Mouse (Mus musculus) intestine, postnatal 0 days (tissue): ENCODE results near the gene Sebox. TPM values are rescaled to one million over a fixed set of nuclear protein-coding genes. Genes with fewer than 3 reads are reported as not detected.

Experiments used
- ATAC-seq: fragments of 200-750 bp; cut with Nextera tagmentation; 2 replicates; pipeline ENCODE4 v1.8.0; 2017; ENCODE audit warnings: mild to moderate bottlenecking, moderate TSS enrichment, moderate library complexity
- H3K27ac ChIP-seq: fragments of 300-500 bp; sonication (generic); 2 replicates; pipeline ENCODE4 v1.5.1; 2014; ENCODE audit warnings: mild to moderate bottlenecking, low read depth, low read length, moderate library complexity
- H3K27me3 ChIP-seq: fragments of 300-500 bp; sonication (generic); replicated peaks from 2 replicates; pipeline ENCODE4 v1.6.1; 2014; ENCODE audit warnings: low read length, mixed read lengths; ENCODE audit not compliant: control insufficient read depth, insufficient read depth
- H3K36me3 ChIP-seq: fragments of 300-500 bp; sonication (generic); 2 replicates; pipeline ENCODE4 v1.6.1; 2014; ENCODE audit warnings: mild to moderate bottlenecking, moderate library complexity; ENCODE audit not compliant: control insufficient read depth, insufficient read depth
- H3K4me1 ChIP-seq: fragments of 300-500 bp; sonication (generic); replicated peaks from 2 replicates; pipeline ENCODE4 v1.6.1; 2014; ENCODE audit warnings: antibody characterized with exemption, low read length, mixed read lengths; ENCODE audit not compliant: control insufficient read depth, insufficient read depth
- H3K4me2 ChIP-seq: fragments of 300-500 bp; sonication (generic); replicated peaks from 2 replicates; pipeline ENCODE4 v1.6.1; 2014; ENCODE audit warnings: low read depth, mild to moderate bottlenecking, moderate library complexity
- H3K4me3 ChIP-seq: fragments of 300-500 bp; sonication (generic); 2 replicates; pipeline ENCODE4 v1.5.1; 2014; ENCODE audit warnings: low read depth, low read length
- H3K9ac ChIP-seq: fragments of 300-500 bp; sonication (generic); 2 replicates; pipeline ENCODE4 v1.6.1; 2014; ENCODE audit warnings: mild to moderate bottlenecking, low read depth, low read length
- H3K9me3 ChIP-seq: fragments of 300-500 bp; sonication (generic); 2 replicates; pipeline ENCODE4 v1.6.1; 2016; ENCODE audit warnings: mixed run types; ENCODE audit not compliant: control insufficient read depth
- CTCF ChIP-seq: sonication (generic); IDR thresholded peaks from 2 replicates; pipeline ENCODE4 v1.5.1; 2016; ENCODE audit warnings: low read depth, mild to moderate bottlenecking, control low read depth, antibody characterized with exemption, moderate library complexity
- WGBS: fragments of 180-500 bp; shearing (Covaris S2); extraction: QIAGEN DNeasy Blood & Tissue Kit; methylation state at CpG from one replicate; pipeline ENCODE4 v1.1.7; 2014; 5-methylcytosine and 5-hydroxymethylcytosine counted together
- polyA plus RNA-seq: library from polyadenylated mRNA; unstranded; fragments of >200 nt; fragmentation: Nextera tagmentation; extraction: Ambion mirVana; gene quantifications from 2 replicates; pipeline ENCODE4 v1.2.1, GENCODE M21; 2015

Gene Sebox
- polyA plus RNA-seq, 1 experiment from 2014 or later: not detected

DNA sequence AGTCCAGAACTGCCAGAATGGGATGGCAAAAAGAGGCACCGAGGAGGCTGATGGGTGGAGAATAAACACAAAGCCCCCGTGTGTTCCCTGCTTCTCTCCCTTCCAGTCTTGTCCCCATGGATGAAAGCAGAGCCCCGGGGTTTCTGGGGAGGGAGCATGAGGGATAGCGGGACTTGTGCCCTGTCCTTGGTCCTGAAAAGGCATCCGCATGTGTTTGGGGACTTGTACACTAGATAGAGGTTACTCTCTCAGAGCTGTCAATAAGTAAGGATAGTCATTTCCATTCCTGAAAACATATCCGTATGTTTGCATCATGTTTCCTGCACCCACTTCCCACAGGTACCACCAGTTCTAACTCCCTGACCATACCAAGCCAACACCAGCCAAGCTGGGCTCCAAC is 7.3 kb upstream of the Sebox start:
- Histone ChIP-seq H3K4me2 (no peak overlapping the region), H3K4me3 (no peak overlapping the region), H3K36me3 (no peaks in the 10 kb centered on the region), H3K9ac (no peak overlapping the region), H3K27ac (no peak overlapping the region), H3K9me3 (no peaks in the 10 kb centered on the region), H3K27me3 (peaks cover 58% of the 10 kb centered on the region), H3K4me1 (no peaks in the 10 kb centered on the region; the same call in 1 of the 2 replicates)
- no peak for TF ChIP-seq CTCF
- 5% methylated on average over 6 of the region's 6 CpGs for WGBS
- ATAC-seq: no peak

- H3K4me2 ChIP-seq: peak overlapping the region; percentile 68
- no peaks in the 10 kb centered on the region for H3K36me3 ChIP-seq
- no peaks in the 10 kb centered on the region; the same call in 1 of the 2 replicates for H3K4me1 ChIP-seq
- no peak overlapping the region for H3K27ac ChIP-seq
- under 1% methylated on average over 44 of the region's 44 CpGs for WGBS
- peaks cover 48% of the 10 kb centered on the region for H3K27me3 ChIP-seq
- peak overlapping the region; percentile 35 for H3K4me3 ChIP-seq
- 0 out of 2 replicates have a peak, but pooled peaks have one; percentile 7 for TF ChIP-seq CTCF
- no peak overlapping the region for H3K9ac ChIP-seq
- no peaks in the 10 kb centered on the region for H3K9me3 ChIP-seq
- 0 out of 2 replicates have a peak, but pooled peaks have one; percentile 7 for ATAC-seq
Measured at GRCm38 (mm10) chr11:78497071-78497541, 6.1 kb upstream of the Sebox start.

DNA sequence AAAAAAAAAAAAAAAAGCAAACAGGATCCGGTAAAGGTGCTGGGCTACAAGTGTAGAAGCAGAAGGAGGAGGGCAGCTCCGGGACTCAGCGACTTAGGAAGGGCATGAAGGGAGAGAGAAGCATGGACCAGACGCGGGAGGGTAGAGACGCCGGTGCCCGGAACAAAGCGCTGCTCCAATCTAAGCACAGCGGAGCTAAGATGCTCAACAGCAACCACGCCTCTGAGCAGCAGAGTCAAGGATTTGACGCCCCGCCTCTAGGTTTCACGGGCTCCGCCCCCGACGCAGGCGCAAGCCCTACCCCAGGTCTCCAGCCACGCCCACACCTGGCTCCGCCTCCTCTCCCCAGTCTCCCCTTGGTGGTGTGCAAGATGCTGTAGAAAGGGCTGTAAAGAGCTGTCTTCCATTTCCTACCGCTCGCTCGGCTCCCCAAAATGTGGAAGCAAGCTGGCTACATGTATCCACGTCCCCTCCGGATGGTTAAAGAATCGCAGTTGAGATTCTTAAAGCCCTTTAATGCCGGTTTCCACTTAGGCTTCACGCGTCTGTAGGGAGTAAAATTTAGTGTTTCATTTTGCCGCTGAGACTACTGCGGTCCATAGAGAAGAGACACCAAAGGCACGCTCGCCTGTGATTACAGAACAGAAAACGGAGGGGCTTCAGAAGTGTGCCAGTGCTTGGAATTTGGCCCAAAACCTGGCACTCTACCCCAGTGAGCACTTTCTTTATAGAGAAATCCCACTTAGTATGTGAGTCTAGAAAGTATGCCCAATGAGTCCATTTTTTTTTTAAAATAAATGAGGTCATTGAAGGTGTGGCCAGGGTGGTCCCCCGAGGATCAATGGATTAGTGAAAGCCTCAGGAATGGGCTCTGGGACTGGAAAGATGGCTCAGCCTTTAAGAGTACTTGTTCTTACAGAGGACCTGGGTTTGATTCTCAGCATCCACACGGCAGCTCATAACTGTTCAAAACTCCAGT is 5.4 kb upstream of the Sebox start, which contains the start of gene Sarm1:
Gene Sarm1, minus strand, starts transcription at position 211 of the 979 bp plus-strand sequence.
- Histone ChIP-seq H3K9me3 (no peaks in the 10 kb centered on the region), H3K4me3 (peak within 1 kb of the TSS; percentile 35), H3K4me2 (peak within 1 kb of the TSS; percentile 68), H3K27ac (no peak within 1 kb of the TSS), H3K9ac (no peak within 1 kb of the TSS; the same call in 1 of the 2 replicates), H3K4me1 (no peaks in the 10 kb centered on the region; the same call in 1 of the 2 replicates), H3K36me3 (no peaks in the 10 kb centered on the region), H3K27me3 (peaks cover 48% of the 10 kb centered on the region)
- no peak for TF ChIP-seq CTCF
- 3% methylated on average over 34 of the region's 36 CpGs for WGBS
- ATAC-seq: peak; percentile 89

- Histone ChIP-seq H3K9ac (no peak within 1 kb of the TSS; the same call in 1 of the 2 replicates), H3K4me3 (peak within 1 kb of the TSS; percentile 35), H3K27me3 (peaks cover 47% of the 10 kb centered on the region), H3K36me3 (no peaks in the 10 kb centered on the region), H3K4me1 (no peaks in the 10 kb centered on the region; the same call in 1 of the 2 replicates), H3K9me3 (no peaks in the 10 kb centered on the region), H3K4me2 (peak within 1 kb of the TSS; percentile 68), H3K27ac (no peak within 1 kb of the TSS)
- 64% methylated on average over 7 of the region's 7 CpGs for WGBS
- no peak for TF ChIP-seq CTCF
- no peak for ATAC-seq
Measured at GRCm38 (mm10) chr11:78499004-78499403, 4.2 kb upstream of the Sebox start, which contains the start of gene Vtn. Gene Vtn (plus strand): TSS chr11:78499091.

GRCm38 (mm10) chr11:78499543-78499942 is 3.7 kb upstream of the Sebox start:
- no peak overlapping the region for H3K9ac ChIP-seq
- no peaks in the 10 kb centered on the region; the same call in 1 of the 2 replicates for H3K4me1 ChIP-seq
- ATAC-seq: no peak
- H3K27ac ChIP-seq: no peak overlapping the region
- TF ChIP-seq CTCF: no peak
- peaks cover 43% of the 10 kb centered on the region for H3K27me3 ChIP-seq
- 55% methylated on average over 16 of the region's 16 CpGs for WGBS
- no peaks in the 10 kb centered on the region for H3K9me3 ChIP-seq
- H3K4me2 ChIP-seq: no peak overlapping the region
- no peaks in the 10 kb centered on the region for H3K36me3 ChIP-seq
- H3K4me3 ChIP-seq: no peak overlapping the region

DNA sequence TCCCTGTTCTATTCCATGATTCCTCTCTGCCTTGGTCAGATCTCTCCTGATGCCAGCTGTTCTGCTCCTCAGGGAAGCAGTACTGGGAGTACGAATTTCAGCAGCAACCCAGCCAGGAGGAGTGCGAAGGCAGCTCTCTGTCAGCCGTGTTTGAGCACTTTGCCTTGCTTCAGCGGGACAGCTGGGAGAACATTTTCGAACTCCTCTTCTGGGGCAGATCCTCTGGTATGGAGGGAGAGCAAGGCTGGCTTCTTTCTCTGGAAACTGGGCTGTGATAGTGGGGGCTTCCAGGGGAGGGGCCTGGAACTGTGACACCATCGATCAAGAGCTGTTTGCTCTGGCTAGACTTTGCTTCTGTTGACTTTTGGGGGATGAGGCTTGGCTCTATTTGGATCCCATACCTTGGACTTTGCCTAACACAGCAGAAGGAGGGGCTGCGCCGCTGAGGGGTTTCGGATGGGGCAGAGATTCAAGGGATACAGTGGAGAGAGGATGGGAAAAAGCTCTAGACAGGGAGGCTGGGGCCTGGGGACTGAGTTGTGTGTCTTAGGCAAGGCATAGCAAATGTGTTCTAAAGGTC is 2.5 kb upstream of the Sebox start:
- WGBS: 40% methylated on average over 9 of the region's 9 CpGs
- ATAC-seq: no peak
- peaks cover 31% of the 10 kb centered on the region for H3K27me3 ChIP-seq

More for the DNA sequence above, 2.5 kb upstream of the Sebox start:
- no peak overlapping the region for H3K9ac ChIP-seq
- H3K4me3 ChIP-seq: no peak overlapping the region
- no peaks in the 10 kb centered on the region for H3K9me3 ChIP-seq
- no peak overlapping the region for H3K27ac ChIP-seq
- H3K36me3 ChIP-seq: 0 out of 2 replicates have a peak, but pooled peaks cover 4% of the 10 kb centered on the region
- H3K4me2 ChIP-seq: no peak overlapping the region
- H3K4me1 ChIP-seq: no peaks in the 10 kb centered on the region; the same call in 1 of the 2 replicates
- TF ChIP-seq CTCF: no peak
